Mouse (Mus musculus): ENCODE data around the gene Snx30.

DNA sequence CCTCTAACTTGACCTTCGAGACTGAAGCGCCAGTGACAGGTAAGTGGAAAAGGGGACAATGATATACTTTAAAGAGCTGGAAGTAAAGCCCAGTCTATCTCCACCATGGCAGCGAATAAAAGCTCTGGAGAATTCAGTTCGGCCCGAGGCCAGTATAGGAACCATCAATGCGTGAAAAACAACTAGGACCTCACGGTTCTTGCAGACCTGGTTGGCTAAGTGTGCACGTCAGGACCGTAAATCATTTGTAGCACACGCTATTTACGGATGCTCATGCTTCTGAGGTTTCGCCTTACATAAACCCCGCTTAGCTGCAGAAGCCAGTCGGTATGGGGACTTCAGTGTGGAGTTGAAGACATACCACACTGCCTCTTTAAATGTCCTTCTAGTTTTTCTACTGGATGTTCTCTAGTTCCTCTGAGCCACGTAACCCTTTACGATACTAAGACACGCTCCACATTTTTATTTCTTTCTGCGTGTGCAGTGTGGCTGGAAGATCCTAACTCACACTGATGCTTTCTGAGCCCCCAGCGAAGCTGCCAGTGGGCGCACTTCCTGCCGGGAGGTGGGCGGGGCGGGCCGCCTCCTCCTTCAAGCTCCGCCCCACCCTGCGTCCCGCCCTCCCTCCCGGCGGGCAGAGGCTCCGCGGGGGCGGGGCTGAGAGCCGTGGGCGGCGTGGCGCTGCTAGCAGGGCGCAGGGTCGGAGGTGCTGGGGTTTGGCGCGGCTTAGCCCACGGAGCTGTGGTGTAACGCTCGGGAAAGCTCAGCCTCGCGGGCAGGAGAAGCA is at the start of gene Snx30:
- TF ChIP-seq POLR2A (IDR thresholded peaks at IDR 0.05; ENCODE audit: extremely low read depth, insufficient read depth, low read length) (peak; percentile 81), CTCF (IDR thresholded peaks at IDR 0.05; ENCODE audit: extremely low read depth, insufficient read depth, low read length) (no peak)

Measured in cortical plate, adult 2 months (tissue).